Mouse (Mus musculus) heart, adult 2 months (tissue): ENCODE measurements at regions not wholly inside any gene's neighbourhood (a gene's known extent, or its start where the extent isn't known, plus 50 kb on each side); places are given as distances from the start of the nearest gene placed in this dataset.

ENCODE experiments used
- CTCF ChIP-seq: fragments of 200-600 bp; IDR thresholded peaks from 2 replicates; pipeline ENCODE4 v1.8.1; 2022; ENCODE audit warnings: antibody characterized with exemption, mild to moderate bottlenecking, moderate library complexity
- POLR2A ChIP-seq: fragments of 200-500 bp; IDR thresholded peaks from 2 replicates; pipeline ENCODE4 v1.6.1; 2011; ENCODE audit warnings: mild to moderate bottlenecking, low read depth, low read length, control low read depth; ENCODE audit not compliant: insufficient read depth

GRCm38 (mm10) chr16:42743120-42743519 is 132.6 kb upstream of the Zbtb20 start:
- no peak for TF ChIP-seq POLR2A
- no peak for TF ChIP-seq CTCF
